Mouse (Mus musculus): ENCODE data around the gene Tmem106c. TPM values are rescaled to one million over a fixed set of nuclear protein-coding genes. Genes with fewer than 3 reads are reported as not detected.

Tmem106c gene
- polyA plus RNA-seq (2012; fragmentation: generic; extraction: Trizol): 11.5 TPM

DNA sequence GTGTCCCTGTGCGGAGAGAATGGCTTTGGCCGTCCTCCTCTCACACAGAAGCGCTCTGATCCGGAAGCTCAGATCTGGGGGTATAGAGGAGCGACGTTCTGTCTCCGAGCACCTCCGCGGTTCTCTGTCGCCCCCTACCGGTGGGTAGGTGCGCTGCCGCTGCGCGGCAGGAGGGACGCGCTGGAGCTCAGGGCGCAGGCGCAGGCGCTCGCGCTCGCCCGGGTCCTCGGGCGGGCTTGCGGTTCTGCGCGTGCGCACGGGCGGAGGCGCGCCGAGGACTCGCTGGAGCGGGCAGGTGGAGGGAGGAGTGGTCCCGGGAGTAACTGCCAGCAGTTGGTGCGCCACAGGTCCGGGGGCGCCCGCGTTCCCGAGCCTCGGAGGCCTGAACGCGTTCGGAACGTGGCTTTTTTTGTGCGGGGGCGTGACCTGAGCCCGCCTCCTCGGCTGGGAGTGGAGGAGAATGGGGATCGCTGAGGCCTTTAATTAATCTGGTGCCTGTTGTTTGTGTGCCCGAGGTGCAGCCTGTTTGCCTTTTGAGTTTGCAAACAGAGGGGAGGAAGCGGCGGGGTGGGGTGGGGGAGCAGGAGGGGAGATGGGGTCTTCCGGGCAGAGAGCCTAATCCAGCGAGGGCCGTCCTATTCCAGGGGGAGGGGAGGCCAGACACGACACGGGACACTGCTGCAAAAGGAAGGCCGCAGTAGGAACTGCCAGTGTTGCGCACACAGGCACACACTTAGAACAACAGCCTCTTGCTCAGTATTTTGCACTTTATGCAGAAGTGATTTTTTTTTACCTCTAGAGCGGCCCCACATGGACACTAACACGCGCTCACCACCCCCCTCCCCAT is at the start of gene Tmem106c:
Gene Tmem106c (plus strand): TSS at position 212 of the 847 bp plus-strand sequence.
- H3K36me3 ChIP-seq (ENCODE audit: control insufficient read depth, insufficient read depth): no peaks in the 10 kb centered on the region
- TF ChIP-seq USF1 (IDR thresholded peaks at IDR 0.05; ENCODE audit: low read depth) (no peak), CEBPB (IDR thresholded peaks at IDR 0.05; ENCODE audit: insufficient read depth, poor library complexity, severe bottlenecking) (no peak), MYOG (IDR thresholded peaks at IDR 0.05; ENCODE audit: control insufficient read depth in 1 of 3, insufficient read depth in 1 of 3, insufficient read length in 2 of 3, low read depth in 2 of 3) (no peak), MYOD1 (IDR thresholded peaks at IDR 0.05; ENCODE audit: control insufficient read depth in 1 of 3, insufficient read length in 2 of 3, low read depth in 2 of 3) (peak in 1 of 3 experiments; percentile 49), POLR2A (IDR thresholded peaks at IDR 0.05; ENCODE audit: insufficient read length, low read depth) (peak; percentile 63), TCF12 (IDR thresholded peaks at IDR 0.05; ENCODE audit: insufficient read depth, poor library complexity, severe bottlenecking) (no peak), SRF (IDR thresholded peaks at IDR 0.05; ENCODE audit: control insufficient read depth, insufficient read length, low read depth) (no peak), REST (IDR thresholded peaks at IDR 0.05; ENCODE audit: insufficient read depth, insufficient read length) (no peak), MAX (IDR thresholded peaks at IDR 0.05; ENCODE audit: low read depth) (no peak), TCF3 (IDR thresholded peaks at IDR 0.05; ENCODE audit: insufficient read length, low read depth) (no peak), POLR2AphosphoS2 (IDR thresholded peaks at IDR 0.05; ENCODE audit: insufficient read length, low read depth) (peak; percentile 23), E2F4 (IDR thresholded peaks at IDR 0.05; ENCODE audit: insufficient read depth) (no peak)

DNA sequence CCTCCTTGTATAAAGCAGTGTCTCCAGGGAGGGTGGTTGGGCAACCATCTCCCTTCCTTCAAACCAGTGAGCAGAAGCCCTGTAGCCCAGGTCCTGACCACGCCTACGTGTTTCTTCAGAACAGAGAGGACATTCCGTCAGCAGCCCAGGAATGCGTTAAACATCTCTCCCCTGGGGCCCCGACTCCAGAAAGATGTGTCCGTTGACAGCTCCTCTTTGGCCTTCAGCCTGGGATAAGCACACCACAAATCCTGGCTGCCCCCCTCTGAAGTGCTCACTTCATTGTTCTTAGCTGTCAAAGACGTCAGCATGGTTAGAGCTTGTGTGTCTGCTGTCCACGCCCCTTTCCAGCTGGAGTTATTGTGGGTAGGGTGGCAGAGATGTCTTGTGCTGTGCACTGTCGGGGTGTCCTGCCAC is 49.7 kb upstream of the Tmem106c start:
- Histone ChIP-seq H3K79me2 (ENCODE audit: control insufficient read depth, insufficient read depth) (no peaks in the 10 kb centered on the region), H3ac (ENCODE audit: control insufficient read depth, insufficient read length) (no peak overlapping the region), H3K27me3 (ENCODE audit: control insufficient read depth, insufficient read depth, insufficient read length) (no peaks in the 10 kb centered on the region), H3K4me2 (ENCODE audit: low read depth) (peak overlapping the region; percentile 69), H3K36me3 (ENCODE audit: control insufficient read depth, insufficient read depth) (no peaks in the 10 kb centered on the region), H3K4me3 (no peak overlapping the region)
- TF ChIP-seq REST (IDR thresholded peaks at IDR 0.05; ENCODE audit: insufficient read depth, insufficient read length) (no peak), MYOG (IDR thresholded peaks at IDR 0.05; ENCODE audit: control insufficient read depth in 1 of 3, insufficient read depth in 1 of 3, insufficient read length in 2 of 3, low read depth in 2 of 3) (no peak), POLR2AphosphoS2 (IDR thresholded peaks at IDR 0.05; ENCODE audit: insufficient read length, low read depth) (no peak), MAX (IDR thresholded peaks at IDR 0.05; ENCODE audit: low read depth) (peak; percentile 42), CEBPB (IDR thresholded peaks at IDR 0.05; ENCODE audit: insufficient read depth, poor library complexity, severe bottlenecking) (peak; percentile 93), POLR2A (IDR thresholded peaks at IDR 0.05; ENCODE audit: insufficient read length, low read depth) (no peak), MYOD1 (IDR thresholded peaks at IDR 0.05; ENCODE audit: control insufficient read depth in 1 of 3, insufficient read length in 2 of 3, low read depth in 2 of 3) (peak in 1 of 3 experiments; percentile 24)

More for the DNA sequence above, at the start of gene Tmem106c:
- Histone ChIP-seq H3K4me2 (ENCODE audit: low read depth) (peak within 1 kb of the TSS; percentile 94), H3ac (ENCODE audit: control insufficient read depth, insufficient read length) (peak within 1 kb of the TSS; percentile 17), H3K27me3 (ENCODE audit: control insufficient read depth, insufficient read depth, insufficient read length) (peaks cover 11% of the 10 kb centered on the region), H3K79me2 (ENCODE audit: control insufficient read depth, insufficient read depth) (no peaks in the 10 kb centered on the region), H3K4me3 (peak within 1 kb of the TSS; percentile 31)

GRCm38 (mm10) chr15:97917994-97918393 is 46.0 kb upstream of the Tmem106c start:
- no peak overlapping the region for H3K4me2 ChIP-seq (ENCODE audit: low read depth)
- no peak overlapping the region for H3K4me3 ChIP-seq
- H3K36me3 ChIP-seq (ENCODE audit: control insufficient read depth, insufficient read depth): no peaks in the 10 kb centered on the region
- no peaks in the 10 kb centered on the region for H3K27me3 ChIP-seq (ENCODE audit: control insufficient read depth, insufficient read depth, insufficient read length)
- H3ac ChIP-seq (ENCODE audit: control insufficient read depth, insufficient read length): no peak overlapping the region
- H3K79me2 ChIP-seq (ENCODE audit: control insufficient read depth, insufficient read depth): no peaks in the 10 kb centered on the region
- TF ChIP-seq USF1 (IDR thresholded peaks at IDR 0.05; ENCODE audit: low read depth) (no peak), MYOG (IDR thresholded peaks at IDR 0.05; ENCODE audit: control insufficient read depth in 1 of 3, insufficient read depth in 1 of 3, insufficient read length in 2 of 3, low read depth in 2 of 3) (no peak)

DNA sequence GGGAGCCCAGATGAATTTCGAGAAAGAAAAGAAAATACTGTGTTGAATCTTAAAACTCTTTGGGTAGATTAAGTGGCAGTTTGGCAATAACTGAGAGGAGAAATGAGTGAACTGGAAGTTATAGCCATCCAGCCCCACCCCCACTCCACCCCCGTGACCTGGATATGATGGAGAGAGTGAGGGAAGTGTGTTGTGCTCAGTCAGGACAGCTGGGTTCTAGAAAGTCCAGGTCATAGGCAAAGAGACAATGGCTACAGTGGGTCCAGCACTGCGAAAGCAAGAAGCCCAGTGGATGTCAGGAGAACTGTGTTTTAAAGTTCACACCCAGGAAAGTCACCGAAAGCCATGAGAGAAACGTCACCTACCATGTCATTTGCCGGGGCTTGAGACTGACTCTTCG is 44.8 kb upstream of the Tmem106c start:
- no peak overlapping the region for H3ac ChIP-seq (ENCODE audit: control insufficient read depth, insufficient read length)
- no peaks in the 10 kb centered on the region for H3K36me3 ChIP-seq (ENCODE audit: control insufficient read depth, insufficient read depth)
- no peak overlapping the region for H3K4me2 ChIP-seq (ENCODE audit: low read depth)
- TF ChIP-seq USF1 (IDR thresholded peaks at IDR 0.05; ENCODE audit: low read depth) (no peak), MAX (IDR thresholded peaks at IDR 0.05; ENCODE audit: low read depth) (no peak), TCF3 (IDR thresholded peaks at IDR 0.05; ENCODE audit: insufficient read length, low read depth) (no peak), TCF12 (IDR thresholded peaks at IDR 0.05; ENCODE audit: insufficient read depth, poor library complexity, severe bottlenecking) (no peak), MYOD1 (IDR thresholded peaks at IDR 0.05; ENCODE audit: control insufficient read depth in 1 of 3, insufficient read length in 2 of 3, low read depth in 2 of 3) (no peak), POLR2A (IDR thresholded peaks at IDR 0.05; ENCODE audit: insufficient read length, low read depth) (no peak), POLR2AphosphoS2 (IDR thresholded peaks at IDR 0.05; ENCODE audit: insufficient read length, low read depth) (no peak), CEBPB (IDR thresholded peaks at IDR 0.05; ENCODE audit: insufficient read depth, poor library complexity, severe bottlenecking) (no peak), E2F4 (IDR thresholded peaks at IDR 0.05; ENCODE audit: insufficient read depth) (no peak), SRF (IDR thresholded peaks at IDR 0.05; ENCODE audit: control insufficient read depth, insufficient read length, low read depth) (no peak), MYOG (IDR thresholded peaks at IDR 0.05; ENCODE audit: control insufficient read depth in 1 of 3, insufficient read depth in 1 of 3, insufficient read length in 2 of 3, low read depth in 2 of 3) (no peak), REST (IDR thresholded peaks at IDR 0.05; ENCODE audit: insufficient read depth, insufficient read length) (no peak)
- H3K27me3 ChIP-seq (ENCODE audit: control insufficient read depth, insufficient read depth, insufficient read length): no peaks in the 10 kb centered on the region
- no peaks in the 10 kb centered on the region for H3K79me2 ChIP-seq (ENCODE audit: control insufficient read depth, insufficient read depth)
- no peak overlapping the region for H3K4me3 ChIP-seq
